Mouse (Mus musculus) layer of hippocampus, postnatal 14 days (tissue): ENCODE data around the gene Slc16a11. TPM values are rescaled to one million over a fixed set of nuclear protein-coding genes. Genes with fewer than 3 reads are reported as not detected.

ENCODE experiments used
- DNase-seq, 2 experiments: peaks; one replicate each; pipeline ENCODE4 v3.0.0; 2021 to 2022; ENCODE audit warnings: low spot score in 2 of 2, mixed read lengths in 1 of 2
- total RNA-seq, 2 experiments: library from RNA; stranded (reverse); gene quantifications; 2 replicates each; pipeline ENCODE4 v1.2.3; 2021

The Slc16a11 gene
- total RNA-seq, 2 experiments from 2014 or later = 26.1 to 32.9 TPM

GRCm38 (mm10) chr11:70223724-70224123 is 11.2 kb downstream of the Slc16a11 start:
- no peak for DNase-seq

DNA sequence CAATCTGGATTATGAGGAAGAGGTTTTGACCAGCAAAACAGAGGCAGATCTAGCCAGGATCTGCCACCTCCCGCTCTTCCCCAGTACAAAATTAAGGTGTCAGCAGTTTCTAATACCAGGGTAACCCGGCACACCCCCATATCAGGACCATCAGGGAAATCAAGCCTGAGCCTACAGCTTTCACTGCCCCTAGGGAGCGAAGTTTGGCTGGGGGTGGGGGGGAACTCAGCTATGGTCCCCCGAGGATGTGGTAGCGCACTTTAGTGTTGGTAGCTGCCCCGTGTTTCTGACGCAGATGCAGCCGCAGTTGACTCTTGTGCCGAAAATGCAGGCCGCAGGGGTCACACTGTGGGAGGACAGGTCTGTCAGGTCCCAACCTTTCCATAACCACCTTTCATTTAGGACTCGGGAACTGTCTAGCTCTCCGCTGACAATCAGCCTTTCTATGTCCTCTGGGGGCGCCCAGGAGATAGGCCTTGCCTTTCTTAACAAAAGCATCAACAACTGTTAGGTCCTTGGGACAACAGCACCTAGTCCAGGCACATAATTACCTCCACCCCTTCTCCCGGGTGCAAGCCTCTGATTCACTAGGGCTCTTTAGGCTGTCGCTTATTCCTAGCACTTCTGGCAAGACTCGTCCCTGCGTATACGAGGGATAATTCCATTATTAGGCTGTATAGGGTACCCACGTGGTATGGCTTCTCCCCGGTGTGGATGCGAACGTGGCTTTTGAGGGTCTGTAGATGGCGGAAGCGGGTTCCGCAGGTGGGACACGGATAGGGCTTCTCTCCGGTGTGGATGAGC is 13.4 kb downstream of the Slc16a11 start:
- DNase-seq = no peak

GRCm38 (mm10) chr11:70226602-70226890 is 14.0 kb downstream of the Slc16a11 start:
- no peak for DNase-seq

DNA sequence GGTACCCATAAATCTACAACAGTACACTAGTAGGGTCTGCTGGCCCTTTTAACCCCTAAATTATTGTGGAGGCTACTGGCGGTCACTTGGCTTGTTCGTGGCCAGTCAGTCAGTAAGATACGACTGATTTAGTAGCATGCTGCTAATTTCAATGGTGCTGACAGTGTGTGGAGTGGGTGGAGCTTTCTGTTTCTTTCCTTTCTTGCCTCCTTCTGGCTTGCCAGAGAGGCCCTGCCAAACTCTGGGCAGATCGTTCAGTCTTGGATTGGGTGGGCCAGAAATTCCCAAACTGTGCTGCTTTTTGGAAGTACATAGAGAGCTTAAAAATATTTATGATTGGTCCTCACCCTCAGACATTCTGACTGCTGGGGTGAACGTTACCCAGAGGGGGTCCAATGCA is 14.6 kb downstream of the Slc16a11 start:
- DNase-seq = peak in 1 of 2 experiments; percentile 63

- DNase-seq = no peak
Observed at GRCm38 (mm10) chr11:70227661-70228245, 15.2 kb downstream of the Slc16a11 start.

DNA sequence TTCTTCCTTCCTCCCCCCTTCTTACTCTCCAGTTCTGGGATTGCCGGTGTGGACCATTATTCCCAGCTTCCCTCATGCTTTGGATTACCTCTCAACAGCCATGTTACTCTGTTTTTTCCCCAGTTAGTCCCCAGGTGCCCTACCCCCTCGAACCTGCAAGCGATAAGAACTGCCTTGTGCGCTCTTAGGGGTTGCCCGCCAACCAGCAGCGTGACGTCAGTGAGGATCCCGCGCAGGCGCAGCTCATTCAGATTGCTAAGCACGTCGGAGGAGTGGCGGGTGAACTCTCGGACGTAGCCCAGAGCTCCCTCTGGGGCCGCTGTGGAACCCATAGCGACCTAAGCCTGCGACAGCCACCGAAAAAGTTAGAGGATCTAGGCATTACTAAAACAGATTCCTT is 16.3 kb downstream of the Slc16a11 start:
- DNase-seq = peak; percentile 73 to 84

GRCm38 (mm10) chr11:70229260-70230010 is 16.9 kb downstream of the Slc16a11 start, which contains the start of gene Bcl6b:
Bcl6b (minus strand) TSS chr11:70229798.
- DNase-seq = no peak

DNA sequence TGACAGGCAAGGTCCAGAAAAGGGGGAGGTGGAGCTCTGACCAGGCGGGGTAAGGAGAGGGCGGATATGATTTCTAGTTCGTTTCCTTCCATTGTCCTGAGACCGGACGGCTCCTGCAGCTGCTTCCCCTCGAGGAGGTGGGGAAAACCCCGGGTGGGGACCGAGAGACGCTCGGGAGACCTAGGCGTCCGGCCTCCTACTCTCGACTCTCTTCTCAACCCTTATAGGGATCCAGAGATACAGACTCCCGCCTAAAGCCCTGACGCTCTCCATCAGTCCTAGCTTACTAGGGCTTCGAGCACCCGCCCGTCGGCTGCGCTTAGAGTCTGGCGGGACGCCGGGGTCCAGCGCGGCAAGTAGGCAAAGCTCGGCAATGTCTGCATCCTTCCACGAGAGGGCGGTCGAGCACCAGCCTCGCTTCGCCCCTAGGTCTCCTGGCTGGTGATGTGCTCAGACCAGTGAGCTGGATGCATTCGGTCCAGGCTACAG is 17.7 kb downstream of the Slc16a11 start:
- peak; percentile 77 to 83 for DNase-seq

GRCm38 (mm10) chr11:70232546-70232945 is 20.0 kb downstream of the Slc16a11 start:
- peak; percentile 54 to 81 for DNase-seq

- DNase-seq = peak in 1 of 2 experiments; percentile 31
Observed at GRCm38 (mm10) chr11:70233016-70233415, 20.5 kb downstream of the Slc16a11 start.

GRCm38 (mm10) chr11:70234037-70234436 is 21.5 kb downstream of the Slc16a11 start:
- no peak for DNase-seq

- no peak for DNase-seq
Observed at GRCm38 (mm10) chr11:70234497-70234896, 21.9 kb downstream of the Slc16a11 start.

- no peak for DNase-seq
Observed at GRCm38 (mm10) chr11:70235254-70235900, 22.8 kb downstream of the Slc16a11 start.

DNA sequence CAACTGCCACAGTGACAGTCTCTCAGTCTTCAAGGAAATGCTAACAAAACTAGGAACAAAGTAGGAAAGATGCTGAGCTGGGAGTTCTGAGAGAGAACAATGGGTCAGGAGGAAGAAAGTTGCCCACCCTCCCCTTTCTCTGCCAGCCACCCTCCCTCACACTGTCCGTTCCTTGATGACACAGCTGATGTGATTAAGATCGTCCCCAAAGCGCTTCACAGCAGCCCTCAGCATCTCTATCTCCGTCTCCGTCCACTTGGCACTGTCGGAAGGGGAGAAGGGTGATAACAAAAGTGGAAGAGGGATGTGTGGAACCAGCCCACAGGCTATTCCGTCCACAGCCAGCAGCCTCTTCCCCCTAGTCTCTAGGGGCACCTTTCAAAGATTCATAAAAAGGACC is 24.2 kb downstream of the Slc16a11 start:
- DNase-seq = peak in 1 of 2 experiments; percentile 31

DNA sequence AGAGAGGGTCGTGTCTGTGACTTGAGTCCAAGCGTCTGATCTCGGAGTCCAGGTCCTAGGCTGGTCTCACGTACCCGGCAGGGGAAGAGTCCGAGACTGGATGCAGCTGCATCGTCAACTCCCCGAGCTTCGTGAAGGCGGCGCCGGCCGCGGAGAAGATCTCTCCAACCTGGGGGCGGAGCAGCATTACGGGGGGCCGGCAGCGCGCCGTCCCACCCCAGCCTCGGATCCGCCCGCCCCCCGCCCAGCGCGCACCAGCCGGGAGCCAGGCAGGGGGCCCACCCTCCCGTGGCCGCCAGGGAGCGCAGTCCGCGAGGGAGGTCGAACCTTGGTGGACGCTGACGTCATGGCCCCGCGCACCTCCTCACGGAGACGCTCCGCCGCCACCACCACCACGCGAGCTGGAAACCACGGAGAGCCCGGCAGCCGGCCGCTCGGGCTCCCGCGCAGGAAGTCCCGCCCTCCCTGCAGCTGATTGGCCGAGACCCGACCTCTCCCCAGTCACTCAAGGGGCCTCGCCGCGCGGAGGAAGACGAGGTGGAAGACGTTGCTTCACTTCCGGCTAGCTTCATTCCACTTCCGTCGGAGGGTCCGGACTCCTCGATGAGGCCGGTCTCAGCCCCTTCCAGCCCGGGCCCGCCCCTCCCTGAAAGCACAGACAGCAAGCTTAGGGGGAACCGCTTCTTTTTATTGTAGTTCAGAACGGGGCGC is 25.1 kb downstream of the Slc16a11 start, which contains the start of gene 0610010K14Rik:
Gene 0610010K14Rik (minus strand): TSS at position 458 of the 711 bp plus-strand sequence.
- peak; percentile 98 for DNase-seq

DNA sequence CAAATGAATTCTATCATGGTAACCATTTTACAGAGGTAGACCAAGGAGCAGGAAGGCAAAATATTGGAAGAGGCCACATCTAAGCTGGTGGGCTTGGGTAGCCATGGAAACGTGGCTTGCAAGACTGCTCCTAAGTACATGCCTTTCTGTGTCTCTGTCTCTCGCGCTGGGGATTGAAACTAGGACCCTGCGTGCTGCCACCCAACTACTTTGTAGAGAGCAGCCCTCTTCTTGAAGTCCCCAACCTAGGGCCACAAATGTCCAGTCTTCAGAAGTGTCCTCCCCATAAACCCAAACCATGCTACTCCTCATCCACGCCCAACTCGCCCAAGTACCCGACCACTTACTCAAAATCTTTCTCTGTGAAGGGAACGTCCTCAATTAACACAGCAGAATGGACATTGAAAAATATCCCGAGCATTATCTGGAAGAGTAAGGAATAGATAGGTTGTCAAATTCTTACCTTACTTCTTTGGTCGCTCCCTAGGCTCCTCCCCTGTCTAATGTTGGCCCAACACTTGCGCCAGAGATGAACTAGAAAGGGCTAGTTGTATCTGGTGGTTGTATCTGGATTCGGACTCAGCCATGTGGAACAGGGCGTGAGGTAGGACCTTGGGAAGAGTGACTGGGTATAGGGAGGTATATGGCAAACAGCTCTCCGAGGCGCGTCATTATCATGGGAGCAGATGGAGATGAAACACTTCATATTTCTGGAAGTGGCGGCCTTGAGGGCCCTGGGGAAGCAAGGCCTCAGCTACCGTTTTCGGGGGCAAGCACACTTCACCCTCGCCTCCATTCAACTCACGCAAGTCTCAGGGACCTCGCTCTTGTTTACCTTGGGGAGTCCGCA is 26.3 kb downstream of the Slc16a11 start:
- no peak for DNase-seq

DNA sequence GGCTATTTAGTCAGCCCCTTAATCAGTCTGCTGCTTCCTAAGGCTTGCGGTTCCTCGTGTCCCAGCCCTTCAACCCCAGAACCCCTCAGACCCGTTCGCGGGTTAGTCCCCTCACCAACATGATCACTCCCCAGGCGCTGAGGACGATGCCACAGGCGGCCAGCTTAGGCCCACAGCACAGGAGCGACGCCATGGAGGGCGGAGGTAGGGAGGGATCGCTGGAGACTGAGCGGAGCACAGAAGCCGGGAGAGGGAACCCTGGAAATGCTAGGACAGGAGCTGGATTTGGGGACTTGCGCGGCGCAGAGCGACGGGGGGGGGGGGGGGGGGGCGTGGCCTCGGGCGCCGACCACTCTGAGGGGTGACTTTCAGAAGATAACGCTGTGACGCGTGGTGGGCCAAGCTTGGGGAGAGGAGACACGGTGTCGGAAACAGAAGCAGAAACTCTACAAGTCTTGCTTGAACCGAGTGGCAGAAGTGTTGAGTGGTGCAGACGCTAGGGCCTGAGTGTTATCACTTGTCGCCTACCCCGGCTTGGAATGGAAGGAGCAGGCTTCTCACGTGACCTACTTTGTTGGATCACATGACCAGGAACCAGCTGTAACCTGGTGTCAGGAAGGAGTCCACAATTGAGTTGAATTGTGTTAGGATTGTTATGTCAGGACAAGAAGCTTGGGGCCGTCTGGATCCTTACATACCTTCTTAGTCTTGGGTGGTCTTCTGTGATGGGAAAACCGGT is 27.2 kb downstream of the Slc16a11 start, which contains the start of the genes Gm21988 and Rnasek:
Gene Gm21988 (minus strand): TSS at position 290 of the 739 bp plus-strand sequence.
Gene Rnasek (minus strand): TSS at position 302 of the 739 bp plus-strand sequence.
- DNase-seq = peak; percentile 90 to 95

GRCm38 (mm10) chr11:70242591-70242990 is 30.0 kb downstream of the Slc16a11 start:
- no peak for DNase-seq
